Mouse (Mus musculus): ENCODE data around the gene Mlkl.
"Not testable (repeated sequence)": the region's sequence is repeated elsewhere in the genome, so short reads cannot be mapped to it uniquely, and the experiment has no call there.

The Mlkl gene

DNA sequence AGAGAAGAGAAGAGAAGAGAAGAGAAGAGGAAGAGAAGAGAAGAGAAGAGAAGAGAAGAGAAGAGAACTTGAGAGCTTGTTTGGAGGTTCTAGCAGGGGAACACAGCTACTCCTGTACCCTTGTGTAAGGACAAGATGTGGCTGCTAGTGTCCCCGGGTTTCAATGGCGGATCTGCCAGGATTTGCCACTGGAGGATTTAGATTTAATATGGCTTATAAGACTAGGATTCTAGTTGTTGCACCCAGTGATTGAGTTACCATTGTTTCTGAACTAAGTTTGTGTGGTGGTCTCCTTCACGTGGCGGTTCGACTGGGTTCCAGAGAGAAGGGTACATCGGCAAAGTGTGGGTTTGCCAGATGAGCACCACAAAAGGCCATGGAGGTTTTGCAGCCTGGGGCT lies 24.0 kb downstream of the Mlkl start:
- not testable (repeated sequence) for DNase-seq (ENCODE audit: low spot score)

DNA sequence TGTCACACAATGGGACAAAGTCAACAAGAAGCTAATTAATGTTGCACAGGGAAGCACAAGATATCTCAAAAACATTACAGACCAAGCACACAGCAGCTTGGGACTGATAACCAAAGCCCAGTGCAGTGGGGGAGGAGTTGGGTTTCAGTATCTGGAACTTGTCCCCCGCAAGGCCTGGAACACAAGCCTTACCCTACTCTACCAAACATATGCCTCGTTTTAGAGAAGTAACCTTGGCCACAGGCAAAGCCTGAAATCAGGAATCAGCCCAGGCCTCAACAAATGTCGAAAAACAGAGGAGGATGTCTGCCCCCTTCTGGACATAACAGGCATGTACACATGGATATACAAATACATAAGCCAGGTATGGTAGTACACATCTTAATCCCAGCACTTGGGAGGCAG lies 25.2 kb downstream of the Mlkl start:
- DNase-seq (ENCODE audit: low spot score) = no peak

DNA sequence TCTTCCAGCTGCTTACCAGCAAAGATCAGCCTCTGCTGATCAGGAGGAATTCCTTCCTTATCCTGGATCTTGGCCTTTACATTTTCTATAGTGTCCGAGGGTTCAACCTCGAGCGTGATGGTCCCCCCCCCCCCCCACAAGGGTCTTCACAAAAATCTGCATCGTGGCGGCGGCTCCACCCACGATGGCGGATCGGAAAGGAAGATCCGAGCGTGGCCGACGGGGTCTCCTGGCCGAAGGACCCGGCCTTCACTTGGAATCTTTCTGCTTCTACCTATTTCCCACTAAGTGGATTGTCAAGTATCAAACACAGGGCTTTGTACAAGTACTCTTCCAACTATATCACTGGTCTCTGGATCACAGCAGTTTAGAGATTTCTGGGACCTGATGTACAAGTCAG lies 28.0 kb downstream of the Mlkl start:
- not testable (repeated sequence) for DNase-seq (ENCODE audit: low spot score)

DNA sequence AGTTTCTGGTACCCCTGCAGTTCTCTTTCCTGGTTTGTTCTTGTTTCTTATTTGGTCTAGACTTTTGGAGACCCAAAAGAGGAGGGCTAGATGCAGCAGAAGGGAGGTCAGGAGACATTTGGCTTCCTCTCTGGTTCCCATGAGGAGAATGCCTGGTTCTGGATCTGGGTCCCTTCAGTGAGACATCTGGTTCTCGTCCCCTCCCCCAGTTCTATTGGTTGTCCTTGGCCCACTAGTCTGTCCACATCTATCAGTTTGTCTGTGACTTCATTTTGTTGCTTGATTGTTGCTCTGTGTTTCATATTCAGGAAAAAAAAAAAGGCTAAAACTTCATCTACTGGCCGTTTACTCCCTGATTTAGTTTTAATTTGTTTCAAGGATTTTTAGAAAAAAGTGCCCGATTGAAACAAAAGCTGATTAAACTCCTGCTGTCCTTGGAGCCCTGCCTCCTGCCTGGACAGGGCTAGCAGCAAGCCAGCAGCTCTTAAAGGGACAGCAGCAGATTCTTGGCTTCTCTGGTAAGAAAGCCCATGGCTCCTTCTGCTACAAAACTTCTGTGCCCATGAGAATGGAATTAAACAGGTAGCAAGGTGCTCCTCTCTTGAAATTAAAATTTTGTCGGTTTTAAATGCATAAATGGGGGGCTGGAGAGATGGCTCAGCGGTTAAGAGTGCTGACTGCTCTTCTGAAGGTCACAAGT lies 32.8 kb downstream of the Mlkl start:
- DNase-seq (ENCODE audit: low spot score) = no peak

DNA sequence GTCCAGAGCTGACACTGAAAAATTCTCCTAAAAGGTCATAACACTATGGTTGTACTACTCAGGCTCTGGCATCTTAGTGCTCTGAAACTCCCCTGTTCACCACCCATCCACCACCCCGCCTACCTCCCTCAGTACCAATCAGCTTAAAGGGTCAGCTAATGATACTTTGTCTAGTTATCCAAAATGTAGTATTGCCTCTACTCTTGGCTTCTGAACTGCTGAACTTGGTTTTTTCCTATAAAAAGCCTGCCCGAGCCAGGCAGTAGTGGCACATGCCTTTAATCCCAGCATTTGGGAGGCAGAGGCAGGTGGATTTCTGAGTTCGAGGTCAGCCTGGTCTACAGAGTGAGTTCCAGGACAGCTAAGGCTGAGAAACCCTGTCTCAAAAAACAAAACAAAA lies 33.6 kb downstream of the Mlkl start:
- no peak for DNase-seq (ENCODE audit: low spot score)

DNA sequence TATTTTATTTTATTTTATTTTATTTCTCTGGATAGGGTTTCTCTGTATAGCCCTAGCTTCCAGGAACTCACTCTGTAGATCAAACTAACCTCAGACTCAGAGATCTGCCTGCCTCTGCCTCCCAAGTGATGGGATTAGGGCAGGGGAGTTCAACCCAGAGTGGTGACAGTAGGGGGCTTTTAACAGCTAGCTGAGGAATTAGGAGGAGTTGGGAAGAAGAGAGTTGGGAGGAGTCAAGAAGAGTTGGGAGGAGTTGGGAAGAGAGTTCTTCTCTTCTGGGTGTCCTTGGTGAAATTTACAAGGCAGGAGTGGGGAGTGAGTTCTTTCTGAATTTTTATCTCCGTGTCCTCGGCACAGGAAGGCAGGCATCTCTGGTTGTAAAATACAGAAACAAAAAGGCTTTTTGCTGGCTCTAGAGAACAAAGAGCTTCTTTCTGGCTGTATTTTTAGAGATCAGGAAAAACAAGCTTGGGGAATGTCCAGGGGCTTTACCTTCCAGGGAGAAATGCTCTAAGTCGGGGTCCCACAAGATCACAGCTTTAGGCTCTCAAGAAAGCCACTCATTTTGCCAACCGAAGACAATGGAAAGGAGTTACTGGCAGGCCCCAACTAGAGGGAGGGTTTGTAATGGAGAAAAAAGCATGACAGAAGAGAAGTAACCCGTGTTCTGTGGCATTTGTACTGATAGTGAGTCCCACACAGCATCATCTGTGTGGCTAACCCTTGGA lies 34.7 kb downstream of the Mlkl start:
- DNase-seq (ENCODE audit: low spot score) = not testable (repeated sequence)

DNA sequence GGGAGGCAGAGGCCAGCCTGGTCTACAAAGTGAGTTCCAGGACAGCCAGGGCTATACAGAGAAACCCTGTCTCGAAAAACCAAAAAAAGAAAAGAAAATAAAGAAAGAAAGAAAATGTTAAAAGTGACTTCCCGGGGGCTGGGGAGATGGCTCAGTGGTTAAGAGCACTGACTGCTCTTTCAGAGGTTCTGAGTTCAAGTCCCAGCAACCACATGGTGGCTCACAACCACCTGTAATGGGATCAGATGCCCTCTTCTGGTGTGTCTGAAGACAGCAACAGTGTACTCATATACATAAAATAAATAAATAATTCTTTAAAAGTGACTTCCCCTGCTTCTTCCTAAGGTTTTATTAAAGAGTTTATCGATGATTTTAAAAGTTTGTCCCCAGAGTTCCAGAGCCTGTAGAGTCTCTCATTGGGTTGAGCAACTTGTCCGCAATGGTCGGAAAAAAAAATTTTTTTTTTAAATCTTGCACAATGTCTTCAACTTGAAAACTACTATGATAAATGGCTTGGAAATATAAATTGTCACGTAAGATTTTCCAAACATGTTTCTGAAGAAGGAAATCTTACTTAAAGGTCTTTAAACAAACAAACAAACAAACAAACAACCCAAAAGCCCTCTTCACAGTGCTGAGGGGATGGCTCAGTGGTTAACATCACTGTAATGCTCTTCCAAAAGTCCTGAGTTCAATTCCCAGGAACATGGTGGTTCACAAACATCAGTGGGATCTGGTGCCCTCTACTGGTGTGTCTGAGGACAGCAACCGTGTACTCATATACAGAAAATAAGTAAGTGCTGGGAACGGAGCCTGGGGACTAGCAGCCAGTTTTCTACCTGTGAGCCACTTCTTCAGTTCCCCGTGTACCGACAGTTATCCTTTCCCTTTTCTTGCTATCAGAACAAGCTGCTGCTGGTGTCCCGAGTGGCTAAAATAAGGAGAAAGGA lies 37.1 kb downstream of the Mlkl start:
- no peak for DNase-seq (ENCODE audit: low spot score)

DNA sequence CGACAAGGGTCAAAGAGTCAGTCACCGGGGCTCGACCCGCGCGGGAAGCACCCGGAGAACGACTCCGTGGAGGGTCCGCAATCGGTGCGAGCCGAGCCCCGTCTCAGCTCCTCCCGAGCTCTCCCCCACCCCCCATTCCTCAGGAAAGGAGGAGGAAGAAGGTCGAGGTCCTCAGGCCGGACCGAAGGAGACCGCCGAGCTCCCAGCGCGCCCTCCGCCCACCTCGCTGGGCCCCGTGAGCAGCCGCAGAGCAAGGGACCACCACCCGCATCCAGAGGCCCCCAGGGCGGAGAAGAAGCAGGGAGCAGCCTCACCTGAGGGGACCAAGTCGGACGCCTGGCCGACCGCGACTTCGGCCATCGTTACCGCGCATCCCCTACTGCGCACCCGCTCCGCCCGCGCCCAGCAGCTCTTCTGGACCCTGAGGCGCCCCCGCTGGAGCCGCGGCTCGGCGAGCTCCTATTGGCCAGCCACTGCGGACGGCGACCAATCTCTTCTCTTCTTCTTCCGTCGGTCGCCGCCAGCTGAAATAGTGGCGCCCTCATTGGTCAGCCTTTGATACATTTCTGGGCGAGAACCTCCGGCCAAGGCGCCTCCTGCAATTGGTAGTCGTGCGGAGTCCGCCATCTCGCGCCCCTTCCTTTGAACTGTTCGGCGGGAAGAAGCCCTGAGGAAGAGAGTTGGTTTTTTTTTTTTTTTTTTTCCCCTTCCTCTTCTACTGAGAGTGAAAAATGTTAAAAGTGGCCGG lies 38.0 kb downstream of the Mlkl start, which contains the start of gene Rfwd3:
Gene Rfwd3 (minus strand): TSS at position 402 of the 748 bp plus-strand sequence.
- DNase-seq (ENCODE audit: low spot score) = peak; percentile 81

DNA sequence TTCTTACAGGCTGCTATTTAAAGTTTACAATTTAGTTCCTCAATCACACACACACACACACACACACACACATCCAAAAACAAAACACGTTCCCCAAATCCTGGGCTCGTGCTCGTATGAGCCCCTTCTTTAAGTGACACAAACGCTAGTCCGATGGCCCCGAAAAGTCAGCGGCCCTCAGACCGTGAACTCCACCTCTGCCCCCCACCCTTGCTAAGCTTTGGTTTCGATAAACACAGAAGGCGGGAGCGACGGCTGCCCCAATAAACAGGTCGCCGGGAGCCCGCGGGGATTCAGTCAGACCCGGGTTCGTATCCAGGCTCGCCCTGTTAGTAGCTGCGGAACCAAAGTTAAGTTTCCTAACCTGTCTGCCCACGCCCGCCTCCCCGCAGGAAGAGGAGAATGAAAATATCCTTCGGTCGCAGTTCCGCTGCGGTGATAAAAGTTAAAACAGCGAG lies 38.6 kb downstream of the Mlkl start:
- DNase-seq (ENCODE audit: low spot score) = peak; percentile 11

DNA sequence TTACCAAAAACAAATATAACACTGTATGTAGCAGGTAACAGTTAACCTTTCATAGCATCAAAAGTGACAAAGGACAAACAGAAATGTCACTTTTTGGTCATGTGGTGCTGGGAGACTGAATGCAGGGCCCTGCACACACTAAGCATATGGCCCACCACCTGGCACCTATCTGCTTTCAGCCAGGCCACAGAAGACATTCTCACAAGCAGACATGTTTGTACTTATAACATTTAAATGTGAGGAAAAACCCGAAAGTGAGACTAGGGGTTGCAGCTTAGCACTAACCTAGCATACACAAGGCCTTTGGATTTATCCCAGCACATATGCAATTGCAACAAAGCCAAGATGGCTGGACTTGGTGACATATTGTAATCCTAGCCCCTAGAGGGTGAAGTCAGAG lies 40.0 kb downstream of the Mlkl start:
- no peak for DNase-seq (ENCODE audit: low spot score)

DNA sequence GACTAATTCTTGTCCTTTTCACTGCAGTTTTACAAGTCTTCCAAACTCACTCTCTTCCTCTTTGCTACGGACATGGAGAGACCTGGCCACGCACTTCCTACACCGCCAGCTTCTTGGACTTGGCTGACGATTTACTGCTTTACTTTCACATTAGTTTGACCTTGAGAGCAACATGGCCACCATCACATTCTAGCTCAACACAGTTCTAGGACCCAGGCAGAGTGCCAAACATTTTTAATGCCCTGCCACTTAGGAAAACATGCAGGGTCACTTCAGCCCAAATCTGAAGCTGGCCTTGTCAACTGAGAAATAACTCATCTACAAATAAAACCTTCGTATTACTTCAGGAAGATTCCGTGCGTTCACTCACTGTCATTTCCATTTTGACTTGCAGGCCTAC lies 46.2 kb downstream of the Mlkl start:
- DNase-seq (ENCODE audit: low spot score) = no peak

DNA sequence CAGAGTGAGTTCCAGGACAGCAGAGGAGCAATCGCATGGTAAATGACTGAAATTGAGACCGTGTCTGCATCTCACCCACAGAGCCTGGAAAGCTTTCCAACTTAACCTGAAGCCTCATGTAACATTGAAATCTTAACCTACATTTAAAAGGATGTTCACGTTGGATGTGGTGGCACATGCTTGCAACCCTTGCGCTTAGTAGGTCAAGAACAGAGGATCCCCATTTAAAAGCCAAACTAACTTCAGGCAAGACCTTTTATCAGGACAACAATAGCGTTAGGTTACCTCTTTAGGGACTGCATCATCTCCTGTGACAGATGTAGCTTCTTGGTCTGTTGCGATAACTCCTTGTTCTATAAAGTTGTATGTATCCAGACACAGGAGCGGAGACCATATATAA lies 47.4 kb downstream of the Mlkl start:
- no peak for DNase-seq (ENCODE audit: low spot score)

DNA sequence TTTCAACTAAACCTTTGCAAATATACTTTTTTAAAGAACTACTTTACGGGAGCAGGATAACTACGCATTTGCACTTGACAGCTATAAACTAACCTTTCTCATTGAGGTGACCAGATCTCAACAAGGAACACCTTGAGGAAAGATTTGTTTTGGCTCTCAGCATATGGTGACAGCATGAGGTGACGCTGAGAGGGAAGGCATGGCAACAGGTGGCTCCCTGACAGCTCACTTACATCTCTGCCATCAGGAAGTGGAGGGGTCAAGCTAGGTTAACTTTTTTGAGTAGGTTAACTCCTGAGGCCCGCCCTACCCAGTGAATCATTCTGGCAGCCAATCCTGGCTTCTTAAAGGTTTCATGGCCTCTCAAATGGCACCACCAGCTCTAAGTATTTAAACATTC lies 52.4 kb downstream of the Mlkl start:
- DNase-seq (ENCODE audit: low spot score) = no peak

DNA sequence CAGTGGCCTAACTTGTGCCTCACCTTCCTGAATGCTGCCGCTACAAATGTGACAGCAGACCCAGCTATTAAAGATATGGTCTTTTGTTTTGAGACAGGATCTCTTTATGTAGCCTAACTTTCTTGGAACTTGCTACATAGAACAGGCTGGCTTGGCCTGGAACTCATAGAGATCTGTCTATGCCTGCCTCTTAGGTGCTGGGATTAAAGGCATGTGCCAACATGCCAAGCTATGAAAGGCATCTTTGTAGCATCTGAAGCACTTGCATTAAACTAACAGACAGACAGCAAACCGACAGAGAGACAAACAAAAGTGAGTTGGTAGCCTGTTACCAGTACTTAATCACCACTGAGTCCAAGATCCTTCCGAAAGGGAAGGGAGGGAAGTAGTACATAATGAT lies 55.9 kb downstream of the Mlkl start:
- no peak for DNase-seq (ENCODE audit: low spot score)

DNA sequence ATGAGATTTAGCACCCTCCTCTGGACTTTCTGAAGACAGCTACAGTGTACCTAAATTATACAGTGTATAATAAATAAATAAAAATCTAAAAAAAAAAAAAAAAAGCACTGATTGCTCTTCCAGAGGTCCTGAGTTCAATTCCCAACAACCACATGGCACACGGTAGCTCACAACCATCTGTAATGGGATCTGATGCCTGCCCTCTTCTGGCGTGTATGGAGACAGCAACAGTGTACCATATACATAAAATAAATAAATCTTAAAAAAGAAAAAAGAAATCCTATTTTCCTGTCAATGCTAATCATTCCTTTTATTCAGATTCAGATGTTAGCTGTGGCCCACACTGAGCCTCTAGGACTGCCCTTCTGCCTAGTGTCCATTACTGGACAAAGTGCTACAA lies 69.7 kb downstream of the Mlkl start:
- DNase-seq (ENCODE audit: low spot score) = no peak

DNA sequence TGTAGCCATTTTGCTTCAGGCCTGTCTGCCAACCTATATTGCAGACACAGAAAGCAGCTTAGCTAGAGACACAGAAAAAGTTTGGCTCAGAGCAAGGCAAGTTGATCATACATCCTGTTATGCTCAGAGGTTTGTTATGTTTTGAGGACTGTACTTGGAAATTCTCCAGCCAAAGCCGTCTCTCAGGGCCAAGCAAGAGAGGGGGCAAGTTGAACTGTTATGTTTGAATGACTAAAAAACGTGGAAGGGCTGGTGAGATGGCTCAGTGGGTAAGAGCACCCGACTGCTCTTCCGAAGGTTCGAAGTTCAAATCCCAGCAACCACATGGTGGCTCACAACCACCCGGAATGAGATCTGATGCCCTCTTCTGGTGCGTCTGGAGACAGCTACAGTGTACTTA lies 71.8 kb downstream of the Mlkl start:
- DNase-seq (ENCODE audit: low spot score) = not testable (repeated sequence)

DNA sequence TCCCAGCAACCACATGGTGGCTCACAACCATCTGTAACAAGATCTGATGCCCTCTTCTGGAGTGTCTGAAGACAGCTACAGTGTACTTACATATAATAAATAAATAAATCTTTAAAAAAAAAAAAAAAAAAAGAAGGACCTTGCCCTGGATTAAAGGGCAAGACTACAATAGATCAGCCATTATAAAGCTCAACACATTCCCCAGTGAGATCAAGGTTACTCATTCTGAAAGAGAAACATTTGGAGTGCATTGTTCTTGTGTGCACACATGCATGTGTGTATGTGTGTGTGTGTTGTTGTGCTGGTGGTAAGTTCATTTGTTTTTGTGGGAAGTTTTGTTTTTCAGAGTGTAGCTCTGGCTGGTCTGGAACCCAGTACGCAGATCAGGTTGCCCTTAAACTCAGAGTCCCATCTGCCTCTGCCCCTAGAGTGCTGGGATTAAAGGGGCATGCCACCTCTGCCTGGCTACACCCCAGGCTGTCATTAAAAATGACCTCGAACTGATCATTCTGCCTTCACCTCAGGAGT lies 73.2 kb downstream of the Mlkl start:
- DNase-seq (ENCODE audit: low spot score) = no peak

DNA sequence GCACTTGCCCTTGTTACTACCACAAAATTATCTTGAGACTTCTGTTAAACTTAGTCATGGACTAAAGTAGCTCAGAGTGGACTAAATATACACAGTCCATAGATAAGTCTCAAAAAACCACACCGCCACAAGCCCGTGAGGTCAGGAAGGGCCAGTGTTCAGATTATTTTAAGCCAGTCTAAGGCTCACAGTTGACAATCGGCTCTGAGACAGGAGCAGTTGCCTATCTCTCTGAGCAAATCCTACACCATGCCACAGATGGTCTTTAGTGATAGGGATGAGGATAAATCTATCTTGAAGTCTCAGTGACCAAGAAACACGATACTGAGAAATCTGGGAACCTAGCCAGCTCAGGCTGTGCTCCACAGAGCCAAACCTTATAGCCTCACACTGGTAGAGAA lies 76.0 kb downstream of the Mlkl start:
- no peak for DNase-seq (ENCODE audit: low spot score)
